In the genomic region with DNA sequence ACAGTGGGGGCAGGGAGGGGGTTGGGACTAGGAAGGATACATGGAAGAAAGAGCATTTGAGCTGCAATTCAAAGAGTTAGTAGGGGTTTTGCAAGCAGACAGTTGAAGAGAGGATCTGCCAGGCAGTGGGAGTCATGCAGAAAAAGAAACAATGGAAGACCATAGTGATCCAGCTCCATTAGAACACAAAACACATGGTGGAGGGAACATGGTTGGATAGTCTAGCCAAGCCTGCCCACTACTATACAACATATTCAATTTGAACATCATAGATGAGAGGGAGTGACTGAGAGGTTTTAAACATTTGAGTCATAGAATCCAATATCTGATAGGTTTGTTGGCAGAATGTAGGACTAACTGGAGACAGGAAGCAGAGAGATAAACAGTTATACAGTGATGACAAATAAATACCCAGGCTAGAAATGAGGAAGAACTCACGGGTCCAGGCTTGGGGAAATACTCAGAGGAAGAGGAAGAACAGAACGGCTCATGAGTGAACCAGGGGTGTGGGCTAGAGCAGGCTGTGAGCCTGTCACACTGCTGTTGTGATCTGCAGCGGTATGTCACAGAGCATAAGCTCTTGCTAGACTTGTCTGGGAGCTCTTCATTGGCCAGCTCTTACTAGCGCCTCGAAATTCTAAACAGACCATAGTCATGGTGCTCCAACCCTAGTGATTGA, we compare ENCODE assay signal across 21 mouse cellular contexts.
DNase-seq lines count a peak whose midpoint lies in the region; ATAC-seq lines count a peak whose summit lies in the region.
"Had no signal": no experiment of that assay in that cellular context is flagged by ENCODE, and none has a peak within 500 bp of the region (broad histone marks: within the 10 kb centered on the region; RNA-seq: fewer than 3 reads in every experiment).

No protein-coding gene starts in this region.

- DNase-seq in layer of hippocampus, adult 9-11 months: peak; percentile 52
- no peak for DNase-seq in layer of hippocampus, postnatal 25 days (ENCODE audit: extremely low spot score in 1 of 2, low spot score in 1 of 2)
- no peak for DNase-seq in Muller cell, postnatal 12 days (ENCODE audit: inconsistent ontology term)
- DNase-seq in urinary bladder, postnatal 14 days (ENCODE audit: low spot score): no peak
- DNase-seq: adrenal gland, postnatal 10 days; adrenal gland, postnatal 36 days; cerebellum, adult 18-20 months; cerebellum, adult 9-10 months; cerebellum, postnatal 14 days; forebrain, postnatal 0 days; gastrocnemius, adult 2 months; gastrocnemius, postnatal 25 days; heart, postnatal 10 days; heart, postnatal 36 days had no signal

- ATAC-seq in common myeloid progenitor, adult 5-6 weeks (replicated peaks; ENCODE audit: low read depth, poor library complexity, severe bottlenecking): peak; percentile 69
- ATAC-seq in hematopoietic stem cell, adult 5-6 weeks (replicated peaks in 1 of 2; ENCODE audit: insufficient read depth in 1 of 2, low FRiP score in 2 of 2, low TSS enrichment in 1 of 2, low read depth in 1 of 2, poor library complexity in 2 of 2, severe bottlenecking in 2 of 2): peak; percentile 65 to 78; a peak in 3 of 4 replicates
- ATAC-seq: CD4-positive, CD25-positive, alpha-beta regulatory T cell, adult 4 months; forebrain, embryonic 14.5 days; forebrain, postnatal 0 days; hindbrain, postnatal 0 days; inflammation-experienced regulatory T-cells, adult 6 months; Patski had no signal
